Mouse (Mus musculus) liver, postnatal 0 days (tissue): ENCODE data around the gene Tuba1a. TPM values are rescaled to one million over a fixed set of nuclear protein-coding genes. Genes with fewer than 3 reads are reported as not detected.

Experiments used
- ATAC-seq: fragments of 200-750 bp; cut with Nextera tagmentation; 2 replicates; pipeline ENCODE4 v1.8.0; 2017; ENCODE audit warnings: mild to moderate bottlenecking, moderate library complexity
- DNase-seq: peaks from one replicate; pipeline ENCODE4 v3.0.0-alpha.2; 2016
- H3K27ac ChIP-seq: fragments of 300-500 bp; sonication (generic); 2 replicates; pipeline ENCODE4 v1.5.1; 2014; ENCODE audit warnings: antibody characterized with exemption, moderate library complexity, mild to moderate bottlenecking, low read depth
- H3K27me3 ChIP-seq: fragments of 300-500 bp; sonication (generic); 2 replicates; pipeline ENCODE4 v1.6.1; 2014; ENCODE audit warnings: low read length, control low read depth, mixed read lengths; ENCODE audit not compliant: insufficient read depth
- H3K36me3 ChIP-seq: fragments of 300-500 bp; sonication (generic); replicated peaks from 2 replicates; pipeline ENCODE4 v1.6.1; 2014; ENCODE audit warnings: mild to moderate bottlenecking, control low read depth, low read length, moderate library complexity, mixed read lengths; ENCODE audit not compliant: insufficient read depth
- H3K4me1 ChIP-seq: fragments of 300-500 bp; sonication (generic); 2 replicates; pipeline ENCODE4 v1.6.1; 2014; ENCODE audit warnings: antibody characterized with exemption, mild to moderate bottlenecking, control low read depth; ENCODE audit not compliant: insufficient read depth
- H3K4me2 ChIP-seq: fragments of 300-500 bp; sonication (generic); 2 replicates; pipeline ENCODE4 v1.6.1; 2014; ENCODE audit warnings: low read depth, mild to moderate bottlenecking, low read length, moderate library complexity, mixed read lengths
- H3K4me3 ChIP-seq: fragments of 300-500 bp; sonication (generic); 2 replicates; pipeline ENCODE4 v1.5.1; 2014; ENCODE audit warnings: low read depth, low read length
- H3K9ac ChIP-seq: fragments of 300-500 bp; sonication (generic); replicated peaks from 2 replicates; pipeline ENCODE4 v1.6.1; 2014; ENCODE audit warnings: mild to moderate bottlenecking, moderate library complexity
- H3K9me3 ChIP-seq: fragments of 300-500 bp; sonication (generic); 2 replicates; pipeline ENCODE4 v1.6.1; 2016; ENCODE audit warnings: mild to moderate bottlenecking, control low read depth, low read length, mixed read lengths
- CTCF ChIP-seq: sonication (generic); IDR thresholded peaks from 2 replicates; pipeline ENCODE4 v1.5.1; 2016; ENCODE audit warnings: antibody characterized with exemption, low read depth
- EP300 ChIP-seq: IDR thresholded peaks from 2 replicates; pipeline ENCODE4 v1.6.1; 2016; ENCODE audit warnings: antibody characterized with exemption, low read depth, mild to moderate bottlenecking
- WGBS: fragments of 180-500 bp; shearing (Covaris S2); extraction: QIAGEN DNeasy Blood & Tissue Kit; methylation state at CpG from one replicate; pipeline ENCODE4 v1.1.7; 2014; ENCODE audit not compliant: insufficient replicate concordance; 5-methylcytosine and 5-hydroxymethylcytosine counted together
- polyA plus RNA-seq: library from polyadenylated mRNA; unstranded; fragments of >200 nt; fragmentation: Nextera tagmentation; extraction: Ambion mirVana; gene quantifications from 2 replicates; pipeline ENCODE4 v1.2.1, GENCODE M21; 2015

The Tuba1a gene
- polyA plus RNA-seq, 1 experiment from 2014 or later = 28.7 TPM

- TF ChIP-seq CTCF = no peak
- TF ChIP-seq EP300 = no peak
- DNase-seq (no peak), ATAC-seq (no peak)
- Histone ChIP-seq H3K4me1 (peaks cover 22% of the 10 kb centered on the region), H3K27ac (no peak overlapping the region), H3K9ac (no peak overlapping the region), H3K9me3 (no peaks in the 10 kb centered on the region), H3K36me3 (no peaks in the 10 kb centered on the region), H3K4me3 (no peak overlapping the region), H3K4me2 (no peak overlapping the region), H3K27me3 (no peaks in the 10 kb centered on the region)
- WGBS = 85% methylated on average over 7 of the region's 7 CpGs
Measured at GRCm38 (mm10) chr15:98996840-98997239, 43.3 kb upstream of the Tuba1a start.

GRCm38 (mm10) chr15:98994957-98995520, 41.5 kb upstream of the Tuba1a start:
- Histone ChIP-seq H3K4me3 (no peak overlapping the region), H3K9me3 (no peaks in the 10 kb centered on the region), H3K4me1 (peaks cover 22% of the 10 kb centered on the region), H3K9ac (no peak overlapping the region), H3K36me3 (no peaks in the 10 kb centered on the region), H3K27ac (no peak overlapping the region), H3K4me2 (no peak overlapping the region), H3K27me3 (no peaks in the 10 kb centered on the region)
- no peak for TF ChIP-seq CTCF
- 74% methylated on average over 9 of the region's 9 CpGs for WGBS
- no peak for DNase-seq
- no peak for ATAC-seq

GRCm38 (mm10) chr15:98993865-98994264, 40.4 kb upstream of the Tuba1a start:
- Histone ChIP-seq H3K27ac (peak overlapping the region; percentile 91), H3K9ac (no peak overlapping the region; the same call in 1 of the 2 replicates), H3K36me3 (no peaks in the 10 kb centered on the region), H3K4me3 (peak overlapping the region; percentile 47; the same call in 1 of the 2 replicates), H3K9me3 (no peaks in the 10 kb centered on the region), H3K4me1 (peaks cover 22% of the 10 kb centered on the region), H3K27me3 (no peaks in the 10 kb centered on the region), H3K4me2 (peak overlapping the region; percentile 78)
- ATAC-seq (peak; percentile 36), DNase-seq (peak; percentile 92)
- TF ChIP-seq CTCF (peak; percentile 96), EP300 (no peak)
- WGBS = 1% methylated on average over 11 of the region's 11 CpGs

- Histone ChIP-seq H3K4me2 (peak overlapping the region; percentile 78), H3K27me3 (no peaks in the 10 kb centered on the region), H3K9ac (peak overlapping the region; percentile 63), H3K36me3 (no peaks in the 10 kb centered on the region), H3K9me3 (no peaks in the 10 kb centered on the region), H3K4me1 (peaks cover 17% of the 10 kb centered on the region), H3K27ac (peak overlapping the region; percentile 91), H3K4me3 (peak overlapping the region; percentile 47)
- TF ChIP-seq CTCF (peak; percentile 100), EP300 (no peak)
- ATAC-seq (peak; percentile 96), DNase-seq (peak; percentile 96)
- 4% methylated on average over 35 of the region's 35 CpGs for WGBS
Measured at GRCm38 (mm10) chr15:98993093-98993793, 39.7 kb upstream of the Tuba1a start.

- WGBS = 31% methylated on average over 17 of the region's 17 CpGs
- H3K9ac ChIP-seq = peak overlapping the region; percentile 63
- ATAC-seq (peak; percentile 62), DNase-seq (peak; percentile 45)
- H3K4me3 ChIP-seq = peak overlapping the region; percentile 47
- H3K27me3 ChIP-seq = no peaks in the 10 kb centered on the region
- H3K36me3 ChIP-seq = no peaks in the 10 kb centered on the region
- H3K4me2 ChIP-seq = peak overlapping the region; percentile 78
- H3K4me1 ChIP-seq = peaks cover 12% of the 10 kb centered on the region
- TF ChIP-seq EP300 (no peak), CTCF (no peak)
- H3K27ac ChIP-seq = peak overlapping the region; percentile 25; the same call in 1 of the 2 replicates
- no peaks in the 10 kb centered on the region for H3K9me3 ChIP-seq
Measured at GRCm38 (mm10) chr15:98992086-98992912, 38.8 kb upstream of the Tuba1a start.

GRCm38 (mm10) chr15:98991540-98992050, 38.1 kb upstream of the Tuba1a start:
- Histone ChIP-seq H3K27ac (no peak overlapping the region), H3K4me1 (peaks cover 12% of the 10 kb centered on the region), H3K9me3 (no peaks in the 10 kb centered on the region), H3K27me3 (no peaks in the 10 kb centered on the region), H3K4me3 (no peak overlapping the region), H3K36me3 (no peaks in the 10 kb centered on the region), H3K4me2 (no peak overlapping the region), H3K9ac (no peak overlapping the region)
- 68% methylated on average over 9 of the region's 9 CpGs for WGBS
- no peak for ATAC-seq
- no peak for TF ChIP-seq CTCF
- no peak for DNase-seq
